Mouse (Mus musculus) left cerebral cortex, adult 2 months (tissue): ENCODE measurements around the gene Nkx2-5. TPM values are rescaled to one million over a fixed set of nuclear protein-coding genes. Genes with fewer than 3 reads are reported as not detected.

Source experiments
- DNase-seq, 2 experiments: peaks; one replicate each; pipeline ENCODE4 v3.0.0; 2021 to 2022; ENCODE audit warnings: low spot score in 2 of 2, mixed read lengths in 1 of 2; ENCODE audit errors: extremely low spot score in 1 of 2
- H3K27ac ChIP-seq: fragments of 200-600 bp; 2 replicates; pipeline ENCODE4 v1.8.1; 2022
- H3K4me3 ChIP-seq: fragments of 200-600 bp; 2 replicates; pipeline ENCODE4 v1.8.1; 2022
- CTCF ChIP-seq: fragments of 200-600 bp; IDR thresholded peaks from 2 replicates; pipeline ENCODE4 v1.8.1; 2022; ENCODE audit warnings: antibody characterized with exemption, mild to moderate bottlenecking, moderate library complexity
- intact Hi-C: fragments of 180-260 bp; cut with DNase I; formaldehyde crosslinking; loops from one replicate; pipeline ENCODE4 v1.15.1; 2025
- total RNA-seq, 2 experiments: library from RNA; stranded (reverse); gene quantifications; 2 replicates each; pipeline ENCODE4 v1.2.3; 2021

Gene Nkx2-5
- total RNA-seq, 2 experiments from 2014 or later: not detected

GRCm38 (mm10) chr17:26849106-26849745 lies 4.4 kb upstream of the Nkx2-5 start:
- TF ChIP-seq CTCF: no peak
- intact Hi-C loops: no loop called here
- H3K4me3 ChIP-seq: no peak overlapping the region
- no peak for DNase-seq
- H3K27ac ChIP-seq: no peak overlapping the region

GRCm38 (mm10) chr17:26848236-26848635 lies 3.4 kb upstream of the Nkx2-5 start:
- Histone ChIP-seq H3K4me3 (no peak overlapping the region), H3K27ac (no peak overlapping the region)
- TF ChIP-seq CTCF: no peak
- intact Hi-C loops: no loop called here
- no peak for DNase-seq

GRCm38 (mm10) chr17:26847801-26848200 lies 3.0 kb upstream of the Nkx2-5 start:
- H3K27ac ChIP-seq: no peak overlapping the region
- no peak for TF ChIP-seq CTCF
- no peak for DNase-seq
- intact Hi-C loops: no loop called here
- H3K4me3 ChIP-seq: no peak overlapping the region

DNA sequence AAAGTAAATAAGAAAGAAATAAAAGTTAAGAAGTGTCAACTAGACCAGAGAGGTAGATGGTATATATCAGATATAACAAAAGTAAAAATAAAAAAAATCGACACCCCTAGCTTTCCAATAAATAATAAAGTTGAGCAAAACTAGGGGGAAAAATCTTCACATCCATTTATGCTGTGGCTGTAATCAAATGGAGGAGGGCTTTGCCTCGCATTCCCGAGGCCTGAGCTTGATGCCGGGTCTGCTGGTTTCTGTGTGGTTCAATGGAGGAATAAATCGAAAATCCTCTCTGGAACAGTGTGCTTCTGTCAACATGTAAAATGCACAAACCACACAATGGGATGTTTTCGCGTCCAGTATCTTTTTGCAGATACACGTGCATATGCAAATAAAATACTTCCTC lies 1.6 kb upstream of the Nkx2-5 start:
- no peak for DNase-seq
- H3K4me3 ChIP-seq: no peak overlapping the region
- H3K27ac ChIP-seq: no peak overlapping the region
- no peak for TF ChIP-seq CTCF
- intact Hi-C loops: no loop called here

- no peak overlapping the region for H3K4me3 ChIP-seq
- DNase-seq: no peak
- H3K27ac ChIP-seq: no peak overlapping the region
- intact Hi-C loops: no loop called here
- no peak for TF ChIP-seq CTCF
Observed at GRCm38 (mm10) chr17:26845149-26846050, 591 bp upstream of the Nkx2-5 start.

DNA sequence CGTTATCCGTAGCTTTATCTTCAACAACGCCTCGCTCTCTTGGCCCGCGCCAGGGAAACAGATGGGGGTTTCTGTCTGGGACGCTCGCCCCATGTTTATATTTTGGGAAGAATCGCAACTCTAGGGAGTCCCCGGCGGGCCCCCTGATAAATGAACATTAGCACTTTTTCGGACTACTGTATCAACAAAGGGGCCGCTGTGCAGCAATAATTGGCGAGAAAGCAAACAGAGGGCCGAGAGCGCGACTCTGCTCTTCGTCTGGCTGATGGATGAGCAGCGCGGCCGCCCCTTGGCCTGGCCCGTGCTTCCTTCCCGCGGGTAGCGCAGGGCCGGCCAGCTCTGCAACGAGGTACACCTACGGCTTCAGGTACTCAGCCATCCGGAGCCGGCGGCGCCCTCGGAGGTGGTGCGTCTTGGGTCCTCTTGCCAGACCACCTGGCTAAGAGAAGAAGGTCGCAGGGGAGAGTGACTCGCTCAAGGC lies 398 bp downstream of the Nkx2-5 start:
- intact Hi-C loops: no loop called here

DNA sequence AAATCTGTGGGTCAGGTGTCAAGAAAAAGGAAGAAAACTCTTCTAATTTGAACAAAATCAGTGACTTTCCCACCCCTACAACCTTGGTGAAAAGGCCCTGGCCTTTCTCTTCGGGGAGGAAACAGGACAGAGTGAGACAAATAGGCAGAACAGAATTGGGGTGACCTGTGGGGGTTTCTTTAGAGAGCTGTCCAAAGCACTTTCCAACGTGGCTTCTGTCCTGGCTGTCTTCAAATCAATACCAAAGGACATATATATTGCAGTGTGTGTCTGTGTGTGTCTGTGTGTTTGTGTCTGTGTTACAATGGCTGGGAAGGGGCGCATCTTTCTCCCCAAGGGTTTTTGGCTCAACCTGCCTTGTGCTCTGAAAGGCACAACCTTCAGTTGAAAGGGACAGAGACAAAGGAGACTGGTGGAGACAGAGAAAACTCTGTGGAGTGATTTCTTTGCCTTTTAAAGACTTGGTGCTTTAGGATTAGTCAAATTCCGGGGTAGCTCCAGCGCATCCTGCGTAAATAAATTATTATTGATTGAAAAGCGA lies 1.0 kb downstream of the Nkx2-5 start:
- H3K4me3 ChIP-seq: no peak overlapping the region
- no peak for TF ChIP-seq CTCF
- intact Hi-C loops: no loop called here
- no peak for DNase-seq
- H3K27ac ChIP-seq: no peak overlapping the region

More for the DNA sequence above, 398 bp downstream of the Nkx2-5 start:
- no peak for TF ChIP-seq CTCF
- Histone ChIP-seq H3K4me3 (no peak overlapping the region), H3K27ac (no peak overlapping the region)
- no peak for DNase-seq

GRCm38 (mm10) chr17:26843229-26843567 lies 1.6 kb downstream of the Nkx2-5 start:
- intact Hi-C loops: no loop called here

GRCm38 (mm10) chr17:26842431-26843228 lies 2.2 kb downstream of the Nkx2-5 start:
- DNase-seq: no peak
- intact Hi-C loops: no loop called here
- no peak overlapping the region for H3K4me3 ChIP-seq
- TF ChIP-seq CTCF: no peak
- no peak overlapping the region for H3K27ac ChIP-seq

More at GRCm38 (mm10) chr17:26843229-26843567, 1.6 kb downstream of the Nkx2-5 start:
- DNase-seq: no peak
- no peak overlapping the region for H3K27ac ChIP-seq
- TF ChIP-seq CTCF: no peak
- no peak overlapping the region for H3K4me3 ChIP-seq

DNA sequence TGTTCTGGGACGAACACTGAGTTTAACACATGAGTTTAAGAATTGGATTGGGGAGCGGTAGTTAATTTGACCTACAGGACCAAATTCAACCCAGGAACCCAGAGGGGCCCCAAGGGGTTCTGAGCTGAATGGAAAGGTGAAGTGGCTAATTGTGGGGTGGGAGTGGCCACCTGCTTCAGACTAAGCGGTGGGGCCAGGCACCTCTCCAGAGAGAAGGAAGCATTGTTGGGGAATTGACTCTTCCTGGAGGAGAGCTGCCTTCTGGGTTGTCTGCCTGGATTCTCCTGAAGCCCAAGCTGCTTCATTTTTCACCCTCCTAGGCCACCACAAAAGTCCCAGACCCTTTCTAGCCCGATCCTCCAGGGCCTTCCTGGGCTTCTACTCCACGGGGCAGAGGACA lies 2.8 kb downstream of the Nkx2-5 start:
- Histone ChIP-seq H3K27ac (no peak overlapping the region), H3K4me3 (no peak overlapping the region)
- intact Hi-C loops: no loop called here
- no peak for TF ChIP-seq CTCF
- DNase-seq: no peak

DNA sequence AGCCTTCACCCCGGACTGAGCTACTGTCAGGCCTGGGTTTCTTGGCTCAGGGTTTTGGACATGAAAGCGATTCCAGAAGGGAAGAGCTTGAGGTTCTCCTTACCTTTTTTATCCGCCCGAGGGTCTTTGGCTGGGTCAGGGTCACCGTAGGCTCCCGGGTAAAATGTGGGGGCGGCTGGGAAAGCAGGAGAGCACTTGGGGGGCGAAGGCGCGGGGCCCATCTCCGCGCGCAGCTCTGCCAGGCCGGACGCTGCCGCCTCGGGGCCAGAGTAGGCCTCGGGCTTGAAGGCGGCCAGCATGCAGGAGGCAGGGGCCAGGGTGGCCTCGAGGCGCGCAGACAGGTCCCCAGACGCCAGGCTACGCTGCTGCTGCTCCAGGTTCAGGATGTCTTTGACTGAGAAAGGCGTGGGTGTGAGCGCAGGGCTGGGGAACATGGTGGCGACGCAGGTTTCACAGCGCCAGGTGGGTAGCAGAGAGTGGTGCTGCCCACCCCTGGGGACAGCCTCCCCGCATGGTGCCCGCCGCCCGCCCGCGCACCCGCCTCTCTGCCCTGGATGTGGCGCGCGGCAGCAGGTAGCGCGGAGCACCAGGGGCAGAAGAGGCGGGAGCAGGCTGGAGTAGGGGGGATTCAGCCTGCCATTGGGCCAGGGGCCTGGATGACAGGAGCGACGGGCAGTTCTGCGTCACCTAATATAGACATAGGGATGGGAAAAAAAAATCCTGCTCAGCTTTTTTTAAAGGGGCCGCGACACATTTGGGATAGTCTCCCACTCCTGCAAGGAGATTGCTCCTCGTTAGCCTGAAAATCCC lies 3.7 kb downstream of the Nkx2-5 start:
- intact Hi-C loops: no loop called here
- no peak for TF ChIP-seq CTCF
- no peak for DNase-seq
- Histone ChIP-seq H3K4me3 (no peak overlapping the region), H3K27ac (no peak overlapping the region)
